Mouse (Mus musculus) neural tube, embryonic 13.5 days (tissue): ENCODE measurements around the gene Tnfrsf13b. TPM values are rescaled to one million over a fixed set of nuclear protein-coding genes. Genes with fewer than 3 reads are reported as not detected.
"Not testable (repeated sequence)": the region's sequence is repeated elsewhere in the genome, so short reads cannot be mapped to it uniquely, and the experiment has no call there.

Experiments
- ATAC-seq: fragments of 200-750 bp; cut with Nextera tagmentation; 2 replicates; pipeline ENCODE4 v1.8.0; 2017; ENCODE audit warnings: low read depth, mild to moderate bottlenecking, moderate TSS enrichment, moderate library complexity
- H3K27ac ChIP-seq: fragments of 300-500 bp; sonication (generic); replicated peaks from 2 replicates; pipeline ENCODE4 v1.5.1; 2015; ENCODE audit warnings: moderate library complexity, mild to moderate bottlenecking, inconsistent platforms
- H3K27me3 ChIP-seq: fragments of 300-500 bp; sonication (generic); 2 replicates; pipeline ENCODE4 v1.6.1; 2015; ENCODE audit warnings: mild to moderate bottlenecking, inconsistent platforms
- H3K36me3 ChIP-seq: fragments of 300-500 bp; sonication (generic); 2 replicates; pipeline ENCODE4 v1.6.1; 2015; ENCODE audit warnings: mild to moderate bottlenecking, inconsistent platforms
- H3K4me1 ChIP-seq: fragments of 300-500 bp; sonication (generic); replicated peaks from 2 replicates; pipeline ENCODE4 v1.6.1; 2015; ENCODE audit warnings: inconsistent platforms
- H3K4me2 ChIP-seq: fragments of 300-500 bp; sonication (generic); 2 replicates; pipeline ENCODE4 v1.6.1; 2015; ENCODE audit warnings: inconsistent platforms, mild to moderate bottlenecking, moderate library complexity
- H3K4me3 ChIP-seq: fragments of 300-500 bp; sonication (generic); 2 replicates; pipeline ENCODE4 v1.5.1; 2015; ENCODE audit warnings: mild to moderate bottlenecking, inconsistent platforms
- H3K9ac ChIP-seq: fragments of 300-500 bp; sonication (generic); 2 replicates; pipeline ENCODE4 v1.6.1; 2015; ENCODE audit warnings: moderate library complexity, mild to moderate bottlenecking, inconsistent platforms
- H3K9me3 ChIP-seq: fragments of 300-500 bp; sonication (generic); 2 replicates; pipeline ENCODE4 v1.6.1; 2016; ENCODE audit warnings: inconsistent platforms
- WGBS: fragments of 180-500 bp; shearing (Covaris S2); methylation state at CpG from one replicate; pipeline ENCODE4 v1.1.7; 2015; 5-methylcytosine and 5-hydroxymethylcytosine counted together
- polyA plus RNA-seq: library from polyadenylated mRNA; unstranded; fragments of >200 nt; fragmentation: Nextera tagmentation; extraction: Ambion mirVana; gene quantifications from 2 replicates; pipeline ENCODE4 v1.2.1, GENCODE M21; 2015

The Tnfrsf13b gene
- polyA plus RNA-seq, 1 experiment from 2014 or later: 1.5 TPM

DNA sequence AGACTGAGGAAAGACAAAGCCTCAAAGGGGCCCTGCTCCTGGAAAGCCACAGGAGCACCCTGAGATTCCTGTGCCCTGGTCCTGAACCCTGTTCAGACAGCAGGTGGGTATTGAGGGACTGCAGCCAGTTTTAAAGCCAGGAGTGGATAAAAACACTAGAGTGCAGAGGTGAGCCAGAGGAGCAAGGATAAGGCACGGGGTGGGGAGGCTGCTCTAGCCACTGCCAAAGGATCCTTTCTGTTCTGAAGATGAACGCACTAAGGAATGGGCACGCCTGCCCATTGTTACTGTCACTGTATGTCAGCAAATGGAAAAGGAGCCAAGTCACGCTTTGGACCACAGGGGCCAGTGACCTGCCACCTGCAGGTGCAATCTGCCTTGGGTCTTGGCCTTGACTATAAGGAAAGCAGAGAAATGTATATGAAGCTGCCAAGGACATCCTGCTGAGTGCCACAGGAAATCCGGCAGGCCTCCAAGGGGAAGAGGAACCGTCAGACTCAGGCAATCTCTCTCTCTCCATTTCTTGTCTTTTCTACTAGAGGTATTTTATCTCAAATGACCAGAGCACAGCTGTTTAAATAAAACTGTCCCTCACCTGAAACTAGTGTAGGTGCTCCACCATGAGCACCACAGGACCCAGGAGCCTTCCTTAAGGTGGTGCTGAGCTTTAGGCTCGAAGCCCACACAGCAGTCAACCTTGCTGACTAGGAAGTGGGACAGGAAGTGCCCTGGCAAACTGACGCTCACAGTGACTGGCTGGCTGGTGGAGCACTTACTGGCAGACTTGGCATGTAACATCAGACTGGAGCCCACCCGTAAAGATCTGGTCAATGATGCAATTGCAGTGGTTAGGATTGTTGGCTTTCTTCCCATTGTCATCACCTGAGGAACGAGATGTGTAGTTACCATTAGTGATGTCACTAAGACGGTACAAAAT, 33.5 kb downstream of the Tnfrsf13b start:
- no peaks in the 10 kb centered on the region for H3K27me3 ChIP-seq
- no peak overlapping the region for H3K4me3 ChIP-seq
- no peaks in the 10 kb centered on the region for H3K9me3 ChIP-seq
- H3K4me2 ChIP-seq: no peak overlapping the region
- no peak overlapping the region for H3K27ac ChIP-seq
- H3K9ac ChIP-seq: no peak overlapping the region
- WGBS: 62% methylated on average over 11 of the region's 11 CpGs
- no peak for ATAC-seq
- peaks cover 100% of the 10 kb centered on the region for H3K36me3 ChIP-seq
- H3K4me1 ChIP-seq: no peaks in the 10 kb centered on the region

DNA sequence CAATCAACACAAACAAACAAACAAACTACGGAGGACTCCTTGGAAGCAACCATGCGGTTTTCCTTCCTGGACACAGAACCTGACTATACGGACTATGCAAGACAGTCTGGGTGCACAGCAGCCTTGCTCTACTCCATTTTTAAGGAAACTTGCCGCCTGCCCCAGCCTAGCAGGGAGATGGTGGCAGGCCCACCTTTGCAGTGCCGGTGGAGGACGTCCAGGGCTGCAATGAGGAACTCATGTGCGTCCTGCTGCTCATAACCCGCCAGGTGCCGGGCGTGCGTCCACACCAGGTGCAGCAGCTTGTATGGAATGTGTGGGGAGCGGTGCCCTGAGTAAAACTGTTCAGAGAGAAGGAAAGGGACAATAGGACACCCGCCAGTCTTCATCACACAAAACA, 34.6 kb downstream of the Tnfrsf13b start:
- Histone ChIP-seq H3K4me1 (no peaks in the 10 kb centered on the region), H3K36me3 (peaks cover 100% of the 10 kb centered on the region), H3K4me2 (no peak overlapping the region), H3K9ac (no peak overlapping the region), H3K4me3 (no peak overlapping the region), H3K27me3 (no peaks in the 10 kb centered on the region), H3K27ac (no peak overlapping the region), H3K9me3 (no peaks in the 10 kb centered on the region)
- WGBS: 94% methylated on average over 13 of the region's 13 CpGs
- ATAC-seq: no peak

DNA sequence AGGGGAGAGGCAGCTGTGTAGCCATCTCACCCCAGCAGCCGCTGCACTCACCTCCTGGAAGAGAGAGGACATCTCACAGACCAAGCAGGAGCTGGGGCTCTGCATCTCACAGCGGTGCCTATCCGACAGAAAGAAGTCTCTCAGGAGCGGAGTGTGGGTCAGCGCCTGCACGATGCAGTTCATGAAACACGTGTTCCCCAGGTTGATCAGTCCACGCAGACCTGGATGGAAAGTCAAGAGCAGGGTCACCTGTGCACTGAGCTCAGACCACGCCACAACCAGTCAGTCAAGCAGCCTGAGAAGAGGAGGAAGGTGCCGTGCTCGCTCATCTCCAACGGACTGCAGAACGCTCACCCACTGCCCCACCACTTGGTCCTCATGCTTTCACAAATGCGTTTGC, 36.2 kb downstream of the Tnfrsf13b start:
- 94% methylated on average over 14 of the region's 14 CpGs for WGBS
- 0 out of 2 replicates have a peak, but pooled peaks cover 4% of the 10 kb centered on the region for H3K4me1 ChIP-seq

DNA sequence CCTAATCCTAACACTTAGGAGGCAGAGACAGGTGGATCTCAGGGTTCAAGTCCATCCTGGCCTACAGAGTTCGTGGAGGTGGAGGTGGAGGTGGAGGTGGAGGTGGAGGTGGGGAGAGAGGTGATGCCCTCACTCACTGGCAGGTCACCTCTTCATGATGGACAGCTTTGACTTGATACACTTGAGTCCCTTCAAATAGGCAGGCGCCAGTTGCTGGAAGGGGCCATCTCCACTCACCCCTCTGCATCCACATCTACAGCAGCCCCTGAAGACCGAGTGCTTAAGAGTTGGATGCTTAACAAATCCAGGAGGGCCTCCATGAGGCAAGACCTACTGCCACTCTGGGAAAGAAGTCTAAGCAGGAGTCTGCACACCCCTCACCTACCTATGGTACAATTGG, 36.8 kb downstream of the Tnfrsf13b start:
- Histone ChIP-seq H3K27me3 (no peaks in the 10 kb centered on the region), H3K9ac (no peak overlapping the region), H3K4me1 (peaks cover 9% of the 10 kb centered on the region), H3K4me2 (no peak overlapping the region), H3K36me3 (peaks cover 100% of the 10 kb centered on the region), H3K27ac (no peak overlapping the region), H3K4me3 (no peak overlapping the region), H3K9me3 (no peaks in the 10 kb centered on the region)
- ATAC-seq: no peak
- WGBS: 92% methylated on average over 3 of the region's 3 CpGs

More for the DNA sequence above, 36.2 kb downstream of the Tnfrsf13b start:
- no peak for ATAC-seq
- no peak overlapping the region for H3K4me3 ChIP-seq
- H3K36me3 ChIP-seq: peaks cover 100% of the 10 kb centered on the region
- H3K9me3 ChIP-seq: no peaks in the 10 kb centered on the region
- H3K4me2 ChIP-seq: no peak overlapping the region
- no peak overlapping the region for H3K9ac ChIP-seq
- no peaks in the 10 kb centered on the region for H3K27me3 ChIP-seq
- H3K27ac ChIP-seq: no peak overlapping the region

DNA sequence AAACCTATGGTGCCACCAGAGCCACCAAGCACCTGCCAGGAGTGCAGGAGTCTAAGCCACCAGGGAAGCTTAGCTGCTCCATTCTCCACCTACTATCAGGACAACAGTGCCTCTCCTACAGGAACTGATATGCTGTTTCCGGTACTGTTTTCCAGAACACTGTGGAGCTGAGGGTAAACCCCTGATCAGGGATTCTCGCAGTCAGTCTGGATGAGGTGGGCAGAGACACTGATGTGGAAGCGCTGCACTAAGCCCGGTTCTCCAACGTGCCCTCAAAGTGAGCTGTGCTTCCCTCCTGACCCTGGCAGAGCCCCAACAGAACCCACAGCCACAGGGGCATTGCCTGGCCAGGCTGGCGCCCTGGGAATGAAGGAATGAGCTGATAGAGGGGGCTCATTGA, 37.8 kb downstream of the Tnfrsf13b start:
- Histone ChIP-seq H3K27ac (no peak overlapping the region), H3K9ac (no peak overlapping the region), H3K4me1 (peaks cover 19% of the 10 kb centered on the region), H3K9me3 (no peaks in the 10 kb centered on the region), H3K27me3 (no peaks in the 10 kb centered on the region), H3K4me3 (no peak overlapping the region), H3K36me3 (peaks cover 90% of the 10 kb centered on the region), H3K4me2 (no peak overlapping the region)
- no peak for ATAC-seq
- 96% methylated on average over 6 of the region's 6 CpGs for WGBS

DNA sequence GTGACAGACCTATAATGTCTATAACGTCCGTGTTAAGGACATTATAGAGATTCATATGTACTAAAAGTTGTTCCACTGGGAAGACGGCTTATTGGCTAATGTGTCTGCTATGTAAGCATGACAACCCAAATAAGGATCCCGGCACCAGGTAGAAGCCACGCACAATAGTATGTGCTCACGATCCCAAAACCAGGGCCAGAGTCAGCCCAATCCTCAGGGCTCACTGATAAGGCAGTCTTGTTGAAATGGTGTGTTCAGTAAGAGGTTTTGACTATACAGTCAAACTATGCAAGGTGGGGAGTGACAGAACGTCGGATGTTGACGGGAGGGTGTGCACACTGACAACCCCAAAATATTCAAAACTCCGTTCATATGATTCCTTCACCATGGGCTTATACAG, 38.3 kb downstream of the Tnfrsf13b start:
- Histone ChIP-seq H3K9ac (no peak overlapping the region), H3K27ac (no peak overlapping the region)
- 96% methylated on average over 10 of the region's 10 CpGs for WGBS

DNA sequence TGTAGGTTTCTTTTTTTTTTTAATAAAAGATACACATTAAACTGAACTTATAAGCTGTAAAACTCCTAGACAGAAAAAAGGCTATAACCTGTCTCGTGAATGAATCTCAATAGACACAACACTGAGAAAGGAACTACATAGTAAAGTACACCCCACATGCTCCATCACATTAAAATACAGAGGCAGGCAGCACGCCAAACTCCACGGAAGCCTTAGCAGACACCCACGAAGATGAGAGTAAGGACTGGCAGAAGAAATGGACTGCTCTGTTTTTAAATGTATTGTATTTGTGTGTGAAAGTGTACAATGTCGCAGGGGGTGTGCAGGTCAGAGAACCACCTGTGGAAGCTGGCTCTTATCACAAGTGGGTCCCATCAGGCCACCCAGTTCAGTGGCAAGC, 43.6 kb downstream of the Tnfrsf13b start:
- 78% methylated on average over 5 of the region's 5 CpGs for WGBS

More for the DNA sequence above, 38.3 kb downstream of the Tnfrsf13b start:
- Histone ChIP-seq H3K9me3 (no peaks in the 10 kb centered on the region), H3K27me3 (no peaks in the 10 kb centered on the region), H3K4me1 (peaks cover 25% of the 10 kb centered on the region), H3K36me3 (peaks cover 85% of the 10 kb centered on the region), H3K4me2 (no peak overlapping the region), H3K4me3 (no peak overlapping the region)
- ATAC-seq: no peak

DNA sequence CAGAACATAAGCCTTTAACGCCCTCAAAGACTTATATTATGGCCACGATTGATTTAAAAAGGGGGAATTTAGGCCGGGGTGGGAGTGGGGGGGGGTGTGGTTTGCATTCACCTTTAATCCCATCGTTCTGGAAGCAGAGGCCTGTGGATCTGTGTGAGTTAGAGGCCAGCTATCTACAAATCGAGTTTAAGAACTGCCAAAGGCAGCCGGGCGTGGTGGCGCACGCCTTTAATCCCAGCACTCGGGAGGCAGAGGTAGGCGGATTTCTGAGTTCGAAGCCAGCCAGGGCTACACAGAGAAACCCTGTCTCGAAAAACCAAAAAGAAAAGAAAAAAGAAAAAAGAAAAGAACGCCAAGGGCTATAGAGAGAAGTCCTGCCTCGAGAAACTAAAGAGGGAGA, 46.9 kb downstream of the Tnfrsf13b start:
- H3K27ac ChIP-seq, H3K27me3 ChIP-seq, H3K9me3 ChIP-seq, ATAC-seq, H3K36me3 ChIP-seq: not testable (repeated sequence)
- H3K4me2 ChIP-seq: peak overlapping the region; percentile 76
- H3K4me3 ChIP-seq: peak overlapping the region; percentile 100
- WGBS: 39% methylated on average over 15 of the region's 15 CpGs
- peaks cover 57% of the 10 kb centered on the region for H3K4me1 ChIP-seq
- peak overlapping the region; percentile 100 for H3K9ac ChIP-seq

More for the DNA sequence above, 43.6 kb downstream of the Tnfrsf13b start:
- Histone ChIP-seq H3K4me3 (no peak overlapping the region), H3K36me3 (peaks cover 32% of the 10 kb centered on the region), H3K27ac (no peak overlapping the region), H3K4me2 (peak overlapping the region; percentile 76), H3K9me3 (no peaks in the 10 kb centered on the region), H3K4me1 (peaks cover 62% of the 10 kb centered on the region), H3K27me3 (no peaks in the 10 kb centered on the region), H3K9ac (no peak overlapping the region)
- ATAC-seq: no peak

DNA sequence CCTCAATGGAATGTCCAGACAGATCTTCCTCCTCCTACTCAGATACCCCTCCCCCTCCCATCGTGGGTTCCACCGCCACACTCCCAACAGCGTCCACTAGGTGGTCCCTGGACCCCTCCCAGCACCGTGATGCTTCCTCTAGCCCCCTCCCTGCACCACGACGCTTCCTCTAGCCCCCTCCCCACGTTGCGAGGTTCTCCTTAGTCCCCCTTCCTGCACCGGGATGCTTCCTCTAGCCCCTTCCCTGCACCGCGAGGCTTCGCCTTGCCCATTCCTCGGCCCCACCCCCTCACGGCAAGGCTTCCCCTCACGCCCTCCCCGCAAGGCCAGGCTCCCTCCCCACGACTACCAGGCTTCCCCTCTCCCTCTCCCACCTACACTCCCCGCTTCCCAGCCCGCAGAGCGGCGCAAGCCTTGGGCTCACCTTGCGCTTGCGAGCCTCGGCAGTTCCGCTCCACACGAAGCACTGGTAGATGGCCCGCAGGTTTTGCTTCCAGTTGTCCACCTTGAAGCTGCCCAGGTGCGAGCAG, 47.8 kb downstream of the Tnfrsf13b start:
- WGBS: 1% methylated on average over 28 of the region's 28 CpGs
- Histone ChIP-seq H3K9me3 (no peaks in the 10 kb centered on the region), H3K36me3 (no peaks in the 10 kb centered on the region), H3K27ac (peak overlapping the region; percentile 99), H3K4me1 (peaks cover 49% of the 10 kb centered on the region), H3K4me3 (peak overlapping the region; percentile 100), H3K9ac (peak overlapping the region; percentile 100), H3K4me2 (peak overlapping the region; percentile 76), H3K27me3 (no peaks in the 10 kb centered on the region)
- ATAC-seq: peak; percentile 57

DNA sequence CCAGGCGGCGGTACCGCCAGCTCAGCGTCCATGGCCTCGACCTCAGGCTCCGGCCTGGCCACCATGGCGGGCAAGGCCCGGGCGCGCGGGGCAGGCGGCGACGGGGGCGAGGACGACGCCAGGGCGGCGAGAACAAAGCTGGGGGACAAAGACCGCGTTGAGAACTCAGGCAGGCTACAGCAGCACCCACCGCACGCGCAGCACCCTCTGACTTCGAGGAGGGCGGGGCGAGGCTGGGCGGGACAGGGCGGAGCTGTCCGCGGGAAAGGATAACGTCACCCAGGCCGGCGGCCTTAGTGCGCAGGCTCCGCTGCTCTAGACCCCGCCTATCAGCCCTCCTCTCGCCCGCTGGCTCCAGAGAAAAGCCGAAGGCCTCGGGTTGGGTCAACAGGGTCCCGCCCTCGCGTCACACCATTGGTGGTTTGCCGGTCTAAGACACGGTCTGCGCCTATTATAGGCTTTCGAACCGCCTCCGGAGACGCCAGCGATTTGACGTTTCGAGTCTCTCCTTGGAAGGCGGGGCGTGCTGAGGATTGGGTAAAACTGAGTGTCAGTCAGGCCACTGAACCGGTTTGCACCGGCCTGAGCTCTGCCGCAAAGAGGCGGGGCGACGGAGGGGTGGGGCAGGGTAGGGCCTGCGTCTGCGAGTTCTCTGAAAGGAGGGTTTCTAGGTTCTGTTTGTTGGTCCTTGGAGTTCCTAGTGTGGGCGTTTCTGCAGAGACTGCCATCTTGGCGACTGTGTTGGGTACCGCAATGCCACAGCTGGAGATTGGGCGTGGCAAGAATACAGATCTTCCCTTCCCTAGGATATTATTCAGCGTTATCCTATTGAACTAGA, 48.5 kb downstream of the Tnfrsf13b start, which contains the start of gene Usp22:
Gene Usp22, minus strand, starts transcription at position 235 of the 838 bp plus-strand sequence.
- no peaks in the 10 kb centered on the region for H3K36me3 ChIP-seq
- peak within 1 kb of the TSS; percentile 100 for H3K9ac ChIP-seq
- peaks cover 43% of the 10 kb centered on the region for H3K4me1 ChIP-seq
- H3K9me3 ChIP-seq: no peaks in the 10 kb centered on the region
- H3K27me3 ChIP-seq: no peaks in the 10 kb centered on the region
- peak within 1 kb of the TSS; percentile 76 for H3K4me2 ChIP-seq
- peak within 1 kb of the TSS; percentile 100 for H3K4me3 ChIP-seq
- under 1% methylated on average over 69 of the region's 69 CpGs for WGBS
- H3K27ac ChIP-seq: peak within 1 kb of the TSS; percentile 99
- ATAC-seq: peak; percentile 98

DNA sequence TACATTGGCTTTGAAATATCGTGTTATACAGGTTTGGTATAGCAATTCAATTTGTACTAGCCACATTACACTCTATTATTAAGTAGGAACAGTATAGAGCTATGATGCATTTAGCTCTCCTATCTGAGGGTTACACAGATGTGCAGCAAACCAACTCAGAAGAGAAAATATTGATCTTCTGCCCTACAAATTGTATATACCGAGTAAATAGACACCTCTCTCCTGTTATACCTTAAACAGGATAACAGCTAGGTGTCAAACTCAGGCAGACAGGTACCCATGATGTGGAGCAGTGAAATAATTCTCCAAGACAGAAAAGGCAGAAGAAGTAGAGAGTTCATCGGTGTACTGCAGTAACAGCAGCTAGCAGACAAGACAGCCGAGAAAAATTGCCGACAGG, 49.2 kb downstream of the Tnfrsf13b start:
- no peak overlapping the region for H3K4me3 ChIP-seq

DNA sequence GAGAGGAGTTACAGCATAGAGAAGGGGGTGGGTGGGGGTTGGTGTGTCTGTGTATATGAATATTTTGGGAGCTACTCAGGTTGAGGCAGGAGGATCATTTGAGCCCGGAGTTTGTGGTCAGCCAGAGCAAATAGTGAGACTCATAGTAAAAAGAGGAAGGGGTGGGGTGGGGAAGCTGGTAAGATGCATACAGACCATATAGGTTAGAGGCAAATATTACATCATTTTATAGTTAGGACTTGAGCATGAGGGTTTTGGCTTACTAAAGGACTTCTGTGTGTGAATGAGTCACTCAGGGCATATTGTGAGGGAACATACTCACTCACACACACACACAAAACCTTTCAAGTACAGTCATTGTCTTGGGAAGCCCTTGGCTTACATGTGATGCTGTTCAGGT, 49.8 kb downstream of the Tnfrsf13b start:
- peak overlapping the region; percentile 86 for H3K27ac ChIP-seq
- H3K4me3 ChIP-seq: no peak overlapping the region
- no peaks in the 10 kb centered on the region for H3K9me3 ChIP-seq
- H3K4me1 ChIP-seq: peaks cover 30% of the 10 kb centered on the region
- H3K36me3 ChIP-seq: no peaks in the 10 kb centered on the region
- ATAC-seq: no peak
- H3K27me3 ChIP-seq: no peaks in the 10 kb centered on the region
- WGBS: 84% methylated on average over 1 of the region's 1 CpGs
- 0 out of 2 replicates have a peak overlapping the region, but pooled peaks have one; percentile 42 for H3K4me2 ChIP-seq
- no peak overlapping the region for H3K9ac ChIP-seq

More for the DNA sequence above, 49.2 kb downstream of the Tnfrsf13b start:
- H3K36me3 ChIP-seq: no peaks in the 10 kb centered on the region
- no peaks in the 10 kb centered on the region for H3K9me3 ChIP-seq
- no peak for ATAC-seq
- H3K27me3 ChIP-seq: no peaks in the 10 kb centered on the region
- H3K27ac ChIP-seq: peak overlapping the region; percentile 86
- peak overlapping the region; percentile 46 for H3K9ac ChIP-seq
- H3K4me2 ChIP-seq: peak overlapping the region; percentile 42
- 68% methylated on average over 5 of the region's 5 CpGs for WGBS
- peaks cover 36% of the 10 kb centered on the region for H3K4me1 ChIP-seq
